Mouse (Mus musculus) hindbrain, embryonic 12.5 days (tissue): Measurements from ENCODE around the gene Klf5. TPM values are rescaled to one million over a fixed set of nuclear protein-coding genes. Genes with fewer than 3 reads are reported as not detected.

Source experiments
- ATAC-seq: fragments of 200-750 bp; cut with Nextera tagmentation; 2 replicates; pipeline ENCODE4 v1.8.0; 2017; ENCODE audit warnings: moderate TSS enrichment; ENCODE audit not compliant: low FRiP score
- H3K27ac ChIP-seq: fragments of 300-500 bp; sonication (generic); 2 replicates; pipeline ENCODE4 v1.5.1; 2016; ENCODE audit warnings: mild to moderate bottlenecking
- H3K27me3 ChIP-seq: fragments of 300-500 bp; sonication (generic); 2 replicates; pipeline ENCODE4 v1.6.1; 2016; ENCODE audit warnings: mild to moderate bottlenecking
- H3K36me3 ChIP-seq: fragments of 300-500 bp; sonication (generic); 2 replicates; pipeline ENCODE4 v1.6.1; 2016; ENCODE audit warnings: mild to moderate bottlenecking
- H3K4me1 ChIP-seq: fragments of 300-500 bp; sonication (generic); 2 replicates; pipeline ENCODE4 v1.6.1; 2016
- H3K4me2 ChIP-seq: fragments of 300-500 bp; sonication (generic); replicated peaks from 2 replicates; pipeline ENCODE4 v1.6.1; 2016; ENCODE audit warnings: mild to moderate bottlenecking
- H3K4me3 ChIP-seq: fragments of 300-500 bp; sonication (generic); 2 replicates; pipeline ENCODE4 v1.5.1; 2016; ENCODE audit warnings: mild to moderate bottlenecking
- H3K9ac ChIP-seq: fragments of 300-500 bp; sonication (generic); 2 replicates; pipeline ENCODE4 v1.6.1; 2016; ENCODE audit warnings: mild to moderate bottlenecking, moderate library complexity
- H3K9me3 ChIP-seq: fragments of 300-500 bp; sonication (generic); replicated peaks from 2 replicates; pipeline ENCODE4 v1.6.1; 2016; ENCODE audit warnings: mild to moderate bottlenecking
- WGBS: fragments of 180-500 bp; shearing (Covaris S2); methylation state at CpG from one replicate; pipeline ENCODE4 v1.1.7; 2016; 5-methylcytosine and 5-hydroxymethylcytosine counted together
- polyA plus RNA-seq: library from polyadenylated mRNA; unstranded; fragments of >200 nt; fragmentation: Nextera tagmentation; extraction: Ambion mirVana; gene quantifications from 2 replicates; pipeline ENCODE4 v1.2.1, GENCODE M21; 2016

The Klf5 gene
- polyA plus RNA-seq, 1 experiment from 2014 or later: 3.2 TPM

GRCm38 (mm10) chr14:99354046-99354445, 55.6 kb downstream of the Klf5 start:
- no peak overlapping the region for H3K4me2 ChIP-seq
- no peak overlapping the region for H3K27ac ChIP-seq
- no peak overlapping the region for H3K9ac ChIP-seq
- ATAC-seq: no peak
- no peak overlapping the region for H3K4me3 ChIP-seq
- WGBS: 78% methylated on average over 2 of the region's 2 CpGs
- no peaks in the 10 kb centered on the region for H3K36me3 ChIP-seq
- H3K27me3 ChIP-seq: no peaks in the 10 kb centered on the region
- no peaks in the 10 kb centered on the region for H3K4me1 ChIP-seq
- no peaks in the 10 kb centered on the region for H3K9me3 ChIP-seq

- no peaks in the 10 kb centered on the region for H3K4me1 ChIP-seq
- H3K27me3 ChIP-seq: no peaks in the 10 kb centered on the region
- no peak overlapping the region for H3K4me3 ChIP-seq
- 91% methylated on average over 10 of the region's 10 CpGs for WGBS
- H3K27ac ChIP-seq: no peak overlapping the region
- ATAC-seq: no peak
- H3K9ac ChIP-seq: no peak overlapping the region
- H3K36me3 ChIP-seq: no peaks in the 10 kb centered on the region
- no peaks in the 10 kb centered on the region for H3K9me3 ChIP-seq
- H3K4me2 ChIP-seq: no peak overlapping the region
Measured at GRCm38 (mm10) chr14:99354761-99355609, 56.5 kb downstream of the Klf5 start.

DNA sequence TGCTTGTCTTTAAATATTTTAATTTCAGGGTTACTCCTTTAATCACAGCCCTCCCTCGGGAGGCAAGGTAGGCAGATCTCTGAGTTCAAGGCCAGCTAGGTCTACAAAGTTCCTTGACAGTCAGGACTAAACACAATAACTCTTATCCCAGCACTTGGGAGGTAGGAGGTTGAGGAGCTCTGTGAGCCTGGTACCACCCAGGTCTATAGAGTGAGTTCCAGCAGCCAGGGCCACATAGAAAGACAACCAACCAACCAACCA, 57.0 kb downstream of the Klf5 start:
- H3K27me3 ChIP-seq: no peaks in the 10 kb centered on the region
- no peak overlapping the region for H3K4me2 ChIP-seq
- H3K4me3 ChIP-seq: no peak overlapping the region
- no peaks in the 10 kb centered on the region for H3K4me1 ChIP-seq
- H3K27ac ChIP-seq: no peak overlapping the region
- WGBS: 85% methylated on average over 1 of the region's 1 CpGs
- H3K36me3 ChIP-seq: no peaks in the 10 kb centered on the region
- H3K9me3 ChIP-seq: no peaks in the 10 kb centered on the region
- no peak overlapping the region for H3K9ac ChIP-seq
- no peak for ATAC-seq

- Histone ChIP-seq H3K4me1 (peaks cover 7% of the 10 kb centered on the region; the same call in 1 of the 2 replicates), H3K27ac (no peak overlapping the region), H3K27me3 (no peaks in the 10 kb centered on the region), H3K9ac (no peak overlapping the region), H3K4me3 (no peak overlapping the region), H3K4me2 (no peak overlapping the region), H3K36me3 (no peaks in the 10 kb centered on the region), H3K9me3 (no peaks in the 10 kb centered on the region)
- 93% methylated on average over 5 of the region's 5 CpGs for WGBS
- no peak for ATAC-seq
Measured at GRCm38 (mm10) chr14:99362956-99363355, 64.5 kb downstream of the Klf5 start.

- H3K27ac ChIP-seq: no peak overlapping the region
- H3K4me2 ChIP-seq: no peak overlapping the region
- ATAC-seq: no peak
- H3K9ac ChIP-seq: no peak overlapping the region
- peaks cover 7% of the 10 kb centered on the region; the same call in 1 of the 2 replicates for H3K4me1 ChIP-seq
- H3K9me3 ChIP-seq: no peaks in the 10 kb centered on the region
- H3K36me3 ChIP-seq: no peaks in the 10 kb centered on the region
- H3K4me3 ChIP-seq: no peak overlapping the region
- H3K27me3 ChIP-seq: no peaks in the 10 kb centered on the region
- WGBS: 78% methylated on average over 12 of the region's 12 CpGs
Measured at GRCm38 (mm10) chr14:99364007-99364784, 65.7 kb downstream of the Klf5 start.

Other genes starting within 250 kb of the Klf5 start
- 23.9 and 24.2 TPM in 2 replicates for gene Pibf1, start 199.3 kb upstream of the Klf5 start, polyA plus RNA-seq
- gene Dis3, start 198.9 kb upstream of the Klf5 start, polyA plus RNA-seq: 36.4 and 43.4 TPM in 2 replicates